Comparison of ENCODE assay signal across 7 mouse cellular contexts in genomic region chr9:78176201-78176727, GRCm38 (mm10). TPM values are rescaled to one million over a fixed set of nuclear protein-coding genes. Genes with fewer than 3 reads are reported as not detected.
DNase-seq lines count a peak whose midpoint lies in the region; ATAC-seq lines count a peak whose summit lies in the region.

No protein-coding gene starts in this region.

- DNase-seq in adrenal gland, adult 8-10 months: peak; percentile 40
- peak; percentile 91 for DNase-seq in embryo, embryonic 11 days
- peak; percentile 36 to 54 for DNase-seq in left cerebral cortex, postnatal 36 days (ENCODE audit: low spot score in 2 of 2)
- DNase-seq in mesoderm, embryonic 11.5 days (ENCODE audit: low read depth, low spot score): peak; percentile 83
- peak; percentile 76 for DNase-seq in skeletal muscle tissue, adult 2 months (ENCODE audit: low read depth, low spot score)

- H3K27ac ChIP-seq in intestine, embryonic 16.5 days (ENCODE audit: low read length): peak overlapping the region; percentile 99

- H3K9ac ChIP-seq in intestine, embryonic 16.5 days (ENCODE audit: low read depth, low read length): peak overlapping the region; percentile 92

- H3K4me2 ChIP-seq in intestine, embryonic 16.5 days (ENCODE audit: low read depth, low read length): peak overlapping the region; percentile 63

- peak; percentile 78 for ATAC-seq in granulocyte monocyte progenitor cell, adult 5-6 weeks (replicated peaks; ENCODE audit: poor library complexity, severe bottlenecking)
- peak; percentile 64 for ATAC-seq in intestine, embryonic 16.5 days

- peak overlapping the region; percentile 77 for H3K4me3 ChIP-seq in intestine, embryonic 16.5 days (ENCODE audit: low read length)

- 0 out of 2 replicates have a peak, but pooled peaks cover 3% of the 10 kb centered on the region for H3K4me1 ChIP-seq in intestine, embryonic 16.5 days (ENCODE audit: control insufficient read depth, insufficient read depth, low read length)

- H3K36me3 ChIP-seq in intestine, embryonic 16.5 days (ENCODE audit: control insufficient read depth, insufficient read depth, low read length): no peaks in the 10 kb centered on the region

- no peaks in the 10 kb centered on the region for H3K27me3 ChIP-seq in intestine, embryonic 16.5 days (replicated peaks; ENCODE audit: control insufficient read depth, insufficient read depth, low read length)

- intact Hi-C loops in left cerebral cortex, postnatal 36 days (cut with DNase I): no loop called here

- H3K9me3 ChIP-seq in intestine, embryonic 16.5 days (ENCODE audit: control insufficient read depth, low read length): no peaks in the 10 kb centered on the region

- WGBS in intestine, embryonic 16.5 days: under 1% methylated on average over 22 of the region's 22 CpGs

RNA-seq across cellular contexts. Expression of gene Gsta4, which starts 6.3 kb away (rescaled TPM):
- total RNA-seq in adrenal gland, adult 8-10 months (2022): 10 to 100 TPM; 42.5 to 72.4 (median 57.1) TPM
- 1.9 and 3.4 TPM in 2 replicates for total RNA-seq in granulocyte monocyte progenitor cell, adult 5-6 weeks (2014; fragmentation: Nextera tagmentation)
- 2.0 and 2.8 TPM in 2 replicates for total RNA-seq in granulocyte monocyte progenitor cell, adult 5-6 weeks (2017)
- 57.5 and 62.7 TPM in 2 replicates for polyA plus RNA-seq in intestine, embryonic 16.5 days (2015; fragmentation: Nextera tagmentation; extraction: Ambion mirVana)
- total RNA-seq in left cerebral cortex, postnatal 36 days (2021): 10 to 100 TPM; 32.4 to 35.9 TPM

RNA-seq across cellular contexts. Expression of gene Gsta1, which starts 54.2 kb away (rescaled TPM):
- 1 to 10 TPM in 1 of 4 experiments, under 1 TPM in 1, not detected in 2; 0.35 to 1.5 TPM for total RNA-seq in adrenal gland, adult 8-10 months (2022)
- not detected in 2 replicates for total RNA-seq in granulocyte monocyte progenitor cell, adult 5-6 weeks (2014; fragmentation: Nextera tagmentation)
- total RNA-seq in granulocyte monocyte progenitor cell, adult 5-6 weeks (2017): not detected in 2 replicates
- 94.1 and 98.3 TPM in 2 replicates for polyA plus RNA-seq in intestine, embryonic 16.5 days (2015; fragmentation: Nextera tagmentation; extraction: Ambion mirVana)
- not detected for total RNA-seq in left cerebral cortex, postnatal 36 days (2021)

Comparison
In these comparisons a context has a peak if more than half of its experiments do, and no peak if none do; other contexts are left out.
1. Peak in every context shown above with its lines: DNase-seq, ATAC-seq, H3K4me3 ChIP-seq and H3K27ac ChIP-seq.
2. DNase-seq: peak in every context shown above with its lines; median percentile 91 in embryo, embryonic 11 days; 83 in mesoderm, embryonic 11.5 days; 76 in skeletal muscle tissue, adult 2 months; 45 in left cerebral cortex, postnatal 36 days; 40 in adrenal gland, adult 8-10 months.
3. RNA of gene Gsta4, which starts 6.3 kb away (total RNA-seq): 42.5 to 72.4 TPM in adrenal gland, adult 8-10 months and 32.4 to 35.9 TPM in left cerebral cortex, postnatal 36 days; 1.9 to 3.4 TPM in granulocyte monocyte progenitor cell, adult 5-6 weeks; every median in the first group is over 4 times any median in the second.